Mouse (Mus musculus): ENCODE results near the gene Vmn1r224. TPM values are rescaled to one million over a fixed set of nuclear protein-coding genes. Genes with fewer than 3 reads are reported as not detected.

Vmn1r224 gene
- not detected for polyA plus RNA-seq (2015; fragmentation: Illumina TruSeq; extraction: RNeasy Lipid Tissue Mini Kit (QIAGEN cat#74804); ENCODE audit: low read depth, low replicate concordance)

DNA sequence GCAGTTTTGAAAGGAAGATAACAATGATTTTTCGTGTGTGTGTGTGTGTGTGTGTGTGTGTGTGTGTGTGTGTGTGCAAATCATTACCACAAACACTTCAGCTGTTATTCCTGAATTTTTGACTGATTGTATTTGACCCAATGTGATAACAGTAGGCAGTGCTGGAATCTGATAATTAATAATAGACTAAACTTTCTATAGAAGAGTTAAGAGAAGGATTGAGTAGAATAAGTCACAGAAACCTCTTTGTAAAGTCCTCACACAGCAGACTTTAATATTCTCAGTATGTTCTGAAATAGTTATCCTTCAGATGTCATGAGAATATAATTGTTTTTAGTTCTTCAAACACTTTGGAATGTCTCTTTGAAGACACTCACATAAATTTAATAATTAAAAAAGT lies at the start of gene Vmn1r224:
Vmn1r224 (plus strand) TSS at position 301 of the 400 bp plus-strand sequence.

Other genes starting within 250 kb of the Vmn1r224 start
- gene Fpr-rs6, start 231.0 kb upstream of the Vmn1r224 start, polyA plus RNA-seq (2015; fragmentation: Illumina TruSeq; extraction: RNeasy Lipid Tissue Mini Kit (QIAGEN cat#74804); ENCODE audit: low read depth, low replicate concordance) = not detected
- gene Vmn2r105, start 179.1 kb upstream of the Vmn1r224 start, polyA plus RNA-seq (2015; fragmentation: Illumina TruSeq; extraction: RNeasy Lipid Tissue Mini Kit (QIAGEN cat#74804); ENCODE audit: low read depth, low replicate concordance) = not detected
- not detected for gene Vmn2r106, start 128.6 kb upstream of the Vmn1r224 start, polyA plus RNA-seq (2015; fragmentation: Illumina TruSeq; extraction: RNeasy Lipid Tissue Mini Kit (QIAGEN cat#74804); ENCODE audit: low read depth, low replicate concordance)
- gene Vmn2r107, start 68.9 kb upstream of the Vmn1r224 start, polyA plus RNA-seq (2015; fragmentation: Illumina TruSeq; extraction: RNeasy Lipid Tissue Mini Kit (QIAGEN cat#74804); ENCODE audit: low read depth, low replicate concordance) = not detected
- not detected for gene Vmn2r108, start 67.2 kb downstream of the Vmn1r224 start, polyA plus RNA-seq (2015; fragmentation: Illumina TruSeq; extraction: RNeasy Lipid Tissue Mini Kit (QIAGEN cat#74804); ENCODE audit: low read depth, low replicate concordance)
- gene Vmn1r225, start 84.0 kb downstream of the Vmn1r224 start, polyA plus RNA-seq (2015; fragmentation: Illumina TruSeq; extraction: RNeasy Lipid Tissue Mini Kit (QIAGEN cat#74804); ENCODE audit: low read depth, low replicate concordance) = not detected
- gene Vmn2r109, start 150.6 kb downstream of the Vmn1r224 start, polyA plus RNA-seq (2015; fragmentation: Illumina TruSeq; extraction: RNeasy Lipid Tissue Mini Kit (QIAGEN cat#74804); ENCODE audit: low read depth, low replicate concordance) = not detected
- not detected for gene Vmn2r110, start 182.3 kb downstream of the Vmn1r224 start, polyA plus RNA-seq (2015; fragmentation: Illumina TruSeq; extraction: RNeasy Lipid Tissue Mini Kit (QIAGEN cat#74804); ENCODE audit: low read depth, low replicate concordance)
- not detected for gene Fpr-rs3, start 210.7 kb downstream of the Vmn1r224 start, polyA plus RNA-seq (2015; fragmentation: Illumina TruSeq; extraction: RNeasy Lipid Tissue Mini Kit (QIAGEN cat#74804); ENCODE audit: low read depth, low replicate concordance)